Mouse (Mus musculus) regulatory T cell (primary cell): ENCODE results near the gene Ppm1f.
"Not testable (repeated sequence)": the region's sequence is repeated elsewhere in the genome, so short reads cannot be mapped to it uniquely, and the experiment has no call there.

Source experiments
- in situ Hi-C: fragments of 300-600 bp; cut with MboI, MseI; formaldehyde crosslinking; loops from one replicate; pipeline ENCODE4 v1.15.1; 2025; ENCODE audit warnings: high pct_unique_total_duplicates

Ppm1f gene

DNA sequence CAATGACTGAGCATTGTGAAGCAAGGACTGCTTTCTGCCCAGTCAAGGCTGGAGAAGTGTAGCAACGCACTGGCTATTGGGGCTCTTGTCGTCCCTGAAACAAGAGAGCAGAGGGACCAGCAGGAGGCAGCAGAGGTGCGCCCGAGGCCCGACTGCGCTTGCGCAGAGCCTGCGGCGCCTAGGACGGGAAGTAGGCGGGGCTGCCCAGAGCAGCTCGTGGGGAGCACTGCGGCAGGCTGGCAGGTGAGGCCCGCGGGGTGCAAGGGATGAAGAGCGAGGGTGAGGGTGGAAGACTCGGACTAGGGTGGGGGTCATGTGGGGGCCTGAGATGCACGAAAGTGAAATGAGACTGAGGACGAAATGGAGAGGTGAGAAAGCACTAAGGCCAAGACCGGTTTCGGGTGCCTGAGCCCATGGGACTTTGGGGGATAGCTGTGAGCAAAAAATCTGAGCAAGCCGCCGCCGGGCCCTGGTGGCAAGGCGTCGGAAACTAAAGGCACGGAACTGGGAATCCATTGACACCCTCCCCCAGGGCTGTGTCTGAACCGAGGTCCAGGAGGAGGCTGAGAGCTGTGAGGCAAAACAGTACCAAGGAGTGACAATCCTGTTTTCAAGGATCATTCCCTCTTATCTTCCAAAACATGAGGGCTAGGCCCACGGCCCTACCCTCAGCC is at the start of gene Ppm1f:
Gene Ppm1f (plus strand): TSS at position 88 of the 674 bp plus-strand sequence.
- in situ Hi-C loops, result no loop called here

GRCm38 (mm10) chr16:16849196-16849595 is 47.1 kb upstream of the Ppm1f start:
- in situ Hi-C loops, result no loop called here

DNA sequence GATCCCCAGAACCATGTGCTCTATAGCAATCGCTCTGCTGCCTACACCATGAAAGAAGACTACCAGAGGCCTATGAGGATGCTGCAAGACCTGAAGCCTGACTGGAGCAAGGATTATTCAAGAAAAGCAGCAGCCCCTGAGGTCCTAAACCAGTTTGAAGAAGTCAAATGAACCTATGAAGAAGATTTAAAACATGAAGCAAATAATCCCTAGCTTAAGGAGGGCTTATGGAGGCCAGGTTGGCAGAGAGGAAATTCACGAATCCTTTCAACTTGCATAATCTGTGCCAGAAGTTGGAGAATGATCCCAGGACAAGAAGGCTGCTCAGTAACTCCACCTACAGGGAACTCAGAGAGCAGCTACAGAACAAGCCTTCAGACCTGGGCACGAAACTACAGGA is 43.9 kb upstream of the Ppm1f start:
- in situ Hi-C loops, result no loop called here

DNA sequence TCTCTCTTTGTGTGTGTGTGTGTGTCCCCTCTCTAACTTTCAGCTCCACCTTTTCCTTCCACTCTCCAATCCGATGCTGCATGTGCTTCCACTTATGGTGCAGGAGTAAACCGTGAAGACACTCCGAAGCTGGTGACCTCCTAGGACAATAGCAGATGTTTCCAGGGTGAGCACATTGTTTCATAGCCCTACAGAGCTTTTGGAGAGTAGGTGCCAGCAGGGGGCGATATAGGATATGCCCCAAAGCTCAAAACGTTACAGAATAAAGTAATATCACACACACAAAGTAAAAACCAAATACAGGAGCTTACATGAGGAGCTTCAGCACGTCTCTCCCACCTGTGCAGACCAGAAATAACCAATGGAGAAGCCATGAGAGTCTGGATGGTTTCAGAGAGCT is 41.4 kb upstream of the Ppm1f start:
- in situ Hi-C loops, result no loop called here

- in situ Hi-C loops, result no loop called here
These were observed 40.7 kb upstream of the Ppm1f start for GRCm38 (mm10) chr16:16855541-16855940.

- in situ Hi-C loops, result not testable (repeated sequence)
These were observed 40.2 kb upstream of the Ppm1f start for GRCm38 (mm10) chr16:16856054-16856453.

GRCm38 (mm10) chr16:16856731-16857476 is 39.4 kb upstream of the Ppm1f start:
- in situ Hi-C loops, result no loop called here

DNA sequence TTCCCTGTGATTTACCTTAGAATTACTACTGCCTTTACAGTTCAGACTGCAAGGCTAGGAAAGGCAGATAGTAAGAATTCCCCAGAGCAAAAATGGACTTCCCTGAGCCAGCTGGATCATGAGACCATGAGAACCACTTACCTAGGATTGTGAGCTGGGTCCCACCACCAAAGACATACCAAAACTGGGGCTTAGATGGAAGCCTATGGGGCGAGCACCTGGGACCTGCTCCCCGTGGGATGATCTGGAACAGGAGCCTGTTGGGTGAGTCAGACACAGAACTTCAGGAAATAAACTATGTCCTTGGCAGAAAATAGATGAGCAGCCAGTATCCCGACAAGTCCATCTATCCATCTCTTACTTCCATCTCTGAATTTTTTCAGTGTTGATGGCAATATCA is 34.0 kb upstream of the Ppm1f start:
- in situ Hi-C loops, result loop anchor here (5.0 kb wide), 1 partner anchor 50 kb away; no protein-coding TSS in a partner anchor

GRCm38 (mm10) chr16:16863978-16864377 is 32.3 kb upstream of the Ppm1f start, which contains the start of gene Igll1:
TSS of gene Igll1 (minus strand) at chr16:16863985.
- in situ Hi-C loops, result loop anchor here (5.0 kb wide), 1 partner anchor 48 kb away; no protein-coding TSS in a partner anchor

DNA sequence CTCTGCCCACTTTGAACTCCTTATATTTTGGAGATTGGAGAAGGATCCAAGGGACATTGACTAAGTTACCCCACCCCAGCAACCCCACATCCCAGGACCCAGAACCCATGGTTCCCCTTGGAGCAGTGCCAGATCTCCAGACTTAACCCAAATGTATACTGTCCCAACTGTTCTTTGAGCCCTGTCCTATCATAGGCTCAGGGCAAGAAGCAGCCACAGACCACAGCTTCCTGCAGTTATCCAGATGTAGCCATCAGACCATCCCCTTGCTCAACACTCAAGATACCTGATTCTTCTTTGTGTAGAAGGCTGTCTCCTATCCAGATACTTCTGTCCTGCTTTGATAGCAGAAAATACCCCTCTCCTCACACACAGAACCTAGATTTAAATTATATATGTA is 31.1 kb upstream of the Ppm1f start:
- in situ Hi-C loops, result no loop called here

DNA sequence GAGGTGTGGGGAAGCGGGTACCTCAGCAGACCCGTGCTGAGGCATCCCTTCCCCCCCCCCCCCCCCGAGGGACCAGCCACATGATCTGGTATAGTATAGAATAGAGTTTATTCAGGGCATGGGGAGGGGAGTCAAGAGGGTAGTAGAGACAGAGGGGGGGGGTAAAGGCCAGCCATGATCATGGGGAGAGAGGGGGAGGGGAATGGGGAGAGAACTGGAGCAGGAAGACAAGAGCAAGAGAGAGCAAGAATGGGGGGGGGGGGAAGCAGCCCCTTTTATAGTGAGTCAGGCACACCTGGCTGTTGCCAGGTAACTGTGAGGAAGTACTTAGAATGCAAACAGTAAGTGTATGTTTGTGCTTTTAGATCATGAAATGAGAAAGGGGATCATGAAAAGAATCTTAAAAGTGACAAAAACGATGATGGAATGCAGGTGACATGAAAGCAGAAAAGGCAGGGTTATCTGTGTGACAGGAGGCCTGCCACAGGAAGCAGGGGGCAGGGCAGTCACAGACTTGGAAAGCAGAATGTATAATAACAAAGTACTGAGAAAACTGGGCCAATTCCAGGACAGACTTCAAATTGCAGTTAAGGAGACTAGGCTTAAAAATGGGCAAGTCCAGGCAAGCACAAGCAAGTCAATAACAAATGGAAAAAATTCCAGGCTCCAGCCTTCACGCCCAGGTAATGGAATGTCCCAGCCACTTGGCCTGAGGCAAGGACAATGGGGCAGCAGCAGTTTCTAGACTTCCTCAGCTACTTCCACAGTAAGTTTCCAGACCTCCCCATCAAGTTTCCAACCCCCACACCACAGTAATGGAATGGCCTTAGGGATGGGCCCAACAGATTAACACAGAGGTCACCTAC is 30.3 kb upstream of the Ppm1f start:
- in situ Hi-C loops, result no loop called here

GRCm38 (mm10) chr16:16870241-16870616 is 26.0 kb upstream of the Ppm1f start:
- in situ Hi-C loops, result no loop called here

DNA sequence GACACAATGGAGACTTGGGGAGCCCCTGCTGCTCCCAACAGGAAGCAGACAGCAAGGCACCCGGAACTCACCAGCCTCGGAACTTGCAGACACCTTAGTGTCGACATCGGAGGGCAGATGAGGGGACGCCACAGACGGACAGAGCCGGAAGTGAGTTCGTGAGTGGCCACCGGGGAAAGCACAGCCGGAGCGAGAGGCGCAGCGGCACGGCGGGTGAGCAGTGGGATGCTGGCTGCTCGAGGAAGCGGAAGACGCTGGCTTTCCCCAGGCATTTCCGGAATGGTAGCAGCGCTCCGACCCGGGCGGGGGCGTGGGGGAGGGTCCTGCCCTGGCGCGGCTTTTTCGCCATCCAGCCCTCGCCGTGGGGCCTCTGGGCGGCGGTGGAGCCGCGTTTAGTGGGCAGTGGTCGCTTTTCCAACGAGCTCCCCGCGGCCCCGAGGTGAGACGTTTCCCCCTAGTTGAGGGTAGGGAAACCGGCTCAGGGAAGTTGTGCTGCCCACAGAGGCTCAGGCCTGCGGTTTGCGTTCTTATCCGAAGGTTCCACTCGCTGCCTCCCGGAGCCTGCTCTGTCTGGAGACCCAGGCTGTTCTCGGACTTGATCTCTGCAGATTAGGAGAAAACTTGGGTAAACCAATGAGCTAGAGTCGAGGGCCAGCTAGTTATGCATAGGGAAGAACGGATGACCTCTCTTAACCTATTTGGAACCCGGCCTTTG is 25.5 kb upstream of the Ppm1f start, which contains the start of the genes Top3b and Vpreb1:
Gene Top3b (plus strand): TSS at position 120 of the 715 bp plus-strand sequence.
Gene Vpreb1 (minus strand): TSS at position 227 of the 715 bp plus-strand sequence.
- in situ Hi-C loops, result no loop called here

- in situ Hi-C loops, result no loop called here
These were observed 17.2 kb upstream of the Ppm1f start for GRCm38 (mm10) chr16:16879025-16879424.

DNA sequence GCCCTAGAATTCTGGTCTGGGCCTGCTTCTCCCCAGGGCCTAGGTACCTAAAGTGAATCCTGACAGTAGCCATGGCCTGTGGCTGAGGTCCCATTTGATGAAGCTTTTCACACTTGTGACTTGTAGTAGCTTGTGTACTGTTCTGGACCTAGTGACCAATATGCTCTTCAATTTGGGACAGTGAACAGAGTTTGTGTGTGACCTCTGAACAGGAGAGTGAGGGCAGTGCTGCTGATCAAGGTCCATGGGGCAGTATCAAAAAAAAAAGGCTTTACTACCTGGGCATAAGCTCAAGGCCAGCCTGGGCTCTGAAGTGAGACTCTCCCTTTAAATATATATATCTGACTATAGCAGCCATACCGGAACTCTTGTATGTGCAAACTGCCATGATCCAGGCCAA is 7.9 kb upstream of the Ppm1f start:
- in situ Hi-C loops, result no loop called here

DNA sequence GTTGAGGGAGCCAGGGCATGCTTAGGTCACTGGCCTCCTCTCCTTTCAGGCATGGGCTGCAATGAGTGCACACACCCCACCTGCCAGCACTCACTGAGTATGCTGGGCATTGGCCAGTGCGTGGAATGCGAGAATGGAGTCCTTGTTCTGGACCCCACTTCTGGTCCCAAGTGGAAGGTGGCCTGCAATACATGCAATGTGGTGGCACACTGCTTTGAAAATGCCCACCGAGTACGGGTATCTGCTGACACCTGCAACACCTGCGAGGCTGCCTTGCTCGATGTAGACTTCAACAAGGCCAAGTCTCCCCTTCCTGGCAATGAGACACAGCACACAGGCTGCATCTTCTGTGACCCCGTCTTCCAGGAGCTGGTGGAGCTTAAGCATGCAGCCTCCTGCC is 3.9 kb upstream of the Ppm1f start:
- in situ Hi-C loops, result no loop called here

GRCm38 (mm10) chr16:16896015-16896381 is 271 bp upstream of the Ppm1f start:
- in situ Hi-C loops, result no loop called here

DNA sequence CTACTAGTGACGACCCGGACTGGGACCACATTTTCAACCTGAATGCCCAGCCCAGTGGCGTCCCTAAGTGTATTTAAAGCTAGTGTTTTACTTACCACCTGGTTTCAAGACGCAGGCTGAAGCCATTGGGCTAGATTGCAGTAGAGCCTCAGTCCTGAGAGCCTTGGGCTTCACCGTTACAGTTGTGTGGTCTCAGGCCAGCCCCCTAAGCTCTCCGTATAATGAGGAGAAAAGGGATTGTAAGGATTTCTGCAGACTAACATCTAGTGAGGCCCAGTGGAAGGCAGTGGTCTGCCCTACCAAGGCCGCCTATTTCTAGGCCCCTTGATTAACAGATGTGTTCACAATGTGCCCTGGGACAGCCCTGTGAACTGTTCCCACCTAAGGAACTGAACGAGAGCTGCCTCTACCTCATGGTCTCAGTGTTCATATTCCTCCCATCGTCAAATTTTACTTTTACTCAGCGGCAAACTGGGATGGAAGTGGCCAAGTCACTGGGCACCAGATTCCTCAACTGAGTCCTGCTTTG is 851 bp downstream of the Ppm1f start:
- in situ Hi-C loops, result no loop called here

DNA sequence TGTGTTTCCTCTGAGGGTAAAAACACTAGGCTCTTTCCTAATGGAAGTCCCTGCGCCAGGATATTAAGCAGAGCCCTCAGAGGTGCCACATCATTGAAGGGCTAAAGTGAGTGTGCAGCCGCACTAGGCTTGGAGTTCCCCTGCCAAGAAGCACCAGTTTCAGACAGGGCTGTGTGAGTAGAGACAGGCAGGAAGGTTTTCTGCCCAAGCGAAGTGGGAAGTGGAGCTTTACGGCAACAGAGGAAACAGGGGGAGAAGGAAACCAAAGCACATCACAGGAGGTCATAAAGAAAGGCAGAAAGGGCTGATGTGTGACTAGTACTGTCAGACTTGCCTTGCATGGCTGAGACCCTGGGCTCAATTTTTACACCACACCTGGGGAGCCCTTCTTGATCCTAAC is 6.1 kb downstream of the Ppm1f start:
- in situ Hi-C loops, result loop anchor here (10.0 kb wide), 1 partner anchor 558 kb away; no protein-coding TSS in a partner anchor

DNA sequence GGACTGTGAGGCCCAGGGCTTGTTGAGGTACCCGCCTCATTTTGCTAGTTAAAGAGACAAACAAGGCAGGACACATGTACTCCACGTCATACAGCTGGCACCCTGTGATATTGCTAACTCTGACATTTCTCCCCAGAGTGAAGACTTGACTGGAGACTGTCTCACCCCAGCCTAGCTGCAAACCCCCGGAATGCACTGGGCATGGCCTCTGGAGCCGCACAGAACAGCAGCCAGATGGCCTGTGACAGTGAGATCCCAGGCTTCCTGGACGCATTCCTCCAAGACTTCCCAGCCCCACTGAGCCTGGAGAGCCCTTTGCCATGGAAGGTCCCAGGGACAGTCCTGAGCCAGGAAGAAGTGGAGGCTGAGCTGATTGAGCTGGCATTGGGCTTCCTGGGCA is 6.9 kb downstream of the Ppm1f start:
- in situ Hi-C loops, result loop anchor here (10.0 kb wide), 1 partner anchor 558 kb away; no protein-coding TSS in a partner anchor

- in situ Hi-C loops, result loop anchor here (10.0 kb wide), 1 partner anchor 563 kb away; no protein-coding TSS in a partner anchor
These were observed 11.5 kb downstream of the Ppm1f start for GRCm38 (mm10) chr16:16907799-16908198.
